Mouse (Mus musculus) lung, postnatal 0 days (tissue): ENCODE results near the gene Med20. TPM values are rescaled to one million over a fixed set of nuclear protein-coding genes. Genes with fewer than 3 reads are reported as not detected.

ENCODE experiments used
- ATAC-seq: fragments of 200-750 bp; cut with Nextera tagmentation; 2 replicates; pipeline ENCODE4 v1.8.0; 2017; ENCODE audit warnings: moderate library complexity
- DNase-seq: peaks from one replicate; pipeline ENCODE4 v3.0.0-alpha.2; 2016; ENCODE audit warnings: low spot score
- H3K27ac ChIP-seq: fragments of 300-500 bp; sonication (generic); 2 replicates; pipeline ENCODE4 v1.5.1; 2014; ENCODE audit warnings: antibody characterized with exemption, mild to moderate bottlenecking, low read length, mixed read lengths
- H3K27me3 ChIP-seq: fragments of 300-500 bp; sonication (generic); replicated peaks from 2 replicates; pipeline ENCODE4 v1.6.1; 2014; ENCODE audit warnings: low read length, mixed read lengths; ENCODE audit not compliant: insufficient read depth
- H3K36me3 ChIP-seq: fragments of 300-500 bp; sonication (generic); 2 replicates; pipeline ENCODE4 v1.6.1; 2014; ENCODE audit warnings: low read length, mixed read lengths; ENCODE audit not compliant: insufficient read depth
- H3K4me1 ChIP-seq: fragments of 300-500 bp; sonication (generic); 2 replicates; pipeline ENCODE4 v1.6.1; 2014; ENCODE audit warnings: antibody characterized with exemption, low read depth, low read length, mixed read lengths; ENCODE audit not compliant: insufficient read depth
- H3K4me2 ChIP-seq: fragments of 300-500 bp; sonication (generic); replicated peaks from 2 replicates; pipeline ENCODE4 v1.6.1; 2014; ENCODE audit warnings: low read depth, mild to moderate bottlenecking, low read length, moderate library complexity, mixed read lengths
- H3K4me3 ChIP-seq: fragments of 300-500 bp; sonication (generic); 2 replicates; pipeline ENCODE4 v1.5.1; 2014; ENCODE audit warnings: low read depth, low read length
- H3K9ac ChIP-seq: fragments of 300-500 bp; sonication (generic); replicated peaks from 2 replicates; pipeline ENCODE4 v1.6.1; 2014; ENCODE audit warnings: low read depth, mild to moderate bottlenecking
- H3K9me3 ChIP-seq: fragments of 300-500 bp; sonication (generic); 2 replicates; pipeline ENCODE4 v1.6.1; 2016; ENCODE audit warnings: low read length, mixed read lengths
- CTCF ChIP-seq: IDR thresholded peaks from 2 replicates; pipeline ENCODE4 v1.5.1; 2016; ENCODE audit warnings: antibody characterized with exemption, mild to moderate bottlenecking
- EP300 ChIP-seq: IDR thresholded peaks from 2 replicates; pipeline ENCODE4 v1.6.1; 2016; ENCODE audit warnings: antibody characterized with exemption, mild to moderate bottlenecking, control low read depth
- WGBS: fragments of 180-500 bp; shearing (Covaris S2); extraction: QIAGEN DNeasy Blood & Tissue Kit; methylation state at CpG from one replicate; pipeline ENCODE4 v1.1.7; 2014; 5-methylcytosine and 5-hydroxymethylcytosine counted together
- polyA plus RNA-seq: library from polyadenylated mRNA; unstranded; fragments of >200 nt; fragmentation: Nextera tagmentation; extraction: Ambion mirVana; gene quantifications from 2 replicates; pipeline ENCODE4 v1.2.1, GENCODE M21; 2015

The Med20 gene
- polyA plus RNA-seq, 1 experiment from 2014 or later = 31.6 TPM

- Histone ChIP-seq H3K4me1 (peaks cover 6% of the 10 kb centered on the region), H3K9ac (no peak overlapping the region), H3K9me3 (no peaks in the 10 kb centered on the region), H3K27ac (no peak overlapping the region), H3K36me3 (peaks cover 13% of the 10 kb centered on the region), H3K27me3 (no peaks in the 10 kb centered on the region), H3K4me2 (no peak overlapping the region), H3K4me3 (no peak overlapping the region)
- DNase-seq (no peak), ATAC-seq (no peak)
- TF ChIP-seq EP300 (no peak), CTCF (no peak)
- WGBS = 74% methylated on average over 5 of the region's 5 CpGs
Observed at GRCm38 (mm10) chr17:47626031-47626430, 14.6 kb downstream of the Med20 start.

- Histone ChIP-seq H3K4me1 (peaks cover 6% of the 10 kb centered on the region), H3K9me3 (no peaks in the 10 kb centered on the region), H3K4me2 (peak overlapping the region; percentile 98; the same call in 1 of the 2 replicates), H3K27me3 (no peaks in the 10 kb centered on the region), H3K36me3 (peaks cover 10% of the 10 kb centered on the region), H3K9ac (no peak overlapping the region), H3K27ac (no peak overlapping the region), H3K4me3 (no peak overlapping the region)
- no peak for DNase-seq
- TF ChIP-seq CTCF (peak; percentile 37), EP300 (no peak)
- 83% methylated on average over 2 of the region's 2 CpGs for WGBS
- ATAC-seq = no peak
Observed at GRCm38 (mm10) chr17:47627791-47628190, 16.4 kb downstream of the Med20 start.

GRCm38 (mm10) chr17:47628851-47629676 lies 17.7 kb downstream of the Med20 start:
- peak; percentile 96 for ATAC-seq
- H3K36me3 ChIP-seq = no peaks in the 10 kb centered on the region; the same call in 1 of the 2 replicates
- peak; percentile 98 for DNase-seq
- under 1% methylated on average over 55 of the region's 63 CpGs for WGBS
- peak overlapping the region; percentile 98 for H3K4me2 ChIP-seq
- peak overlapping the region; percentile 90 for H3K27ac ChIP-seq
- TF ChIP-seq CTCF = no peak
- TF ChIP-seq EP300 = no peak
- peak overlapping the region; percentile 87 for H3K4me3 ChIP-seq
- H3K4me1 ChIP-seq = peaks cover 6% of the 10 kb centered on the region
- H3K9ac ChIP-seq = peak overlapping the region; percentile 54
- no peaks in the 10 kb centered on the region for H3K27me3 ChIP-seq
- H3K9me3 ChIP-seq = no peaks in the 10 kb centered on the region

- ATAC-seq (peak; percentile 60), DNase-seq (no peak)
- Histone ChIP-seq H3K4me3 (peak overlapping the region; percentile 87), H3K9ac (peak overlapping the region; percentile 54), H3K4me1 (peaks cover 6% of the 10 kb centered on the region), H3K9me3 (no peaks in the 10 kb centered on the region), H3K27ac (peak overlapping the region; percentile 77), H3K27me3 (no peaks in the 10 kb centered on the region), H3K4me2 (peak overlapping the region; percentile 98), H3K36me3 (no peaks in the 10 kb centered on the region; the same call in 1 of the 2 replicates)
- WGBS = 2% methylated on average over 56 of the region's 61 CpGs
- peak; percentile 14; the same call in 1 of the 2 replicates for TF ChIP-seq CTCF
- no peak for TF ChIP-seq EP300
Observed at GRCm38 (mm10) chr17:47629717-47630677, 18.6 kb downstream of the Med20 start.

- Histone ChIP-seq H3K4me3 (peak within 1 kb of the TSS; percentile 87), H3K9me3 (no peaks in the 10 kb centered on the region), H3K27ac (peak within 1 kb of the TSS; percentile 77), H3K36me3 (no peaks in the 10 kb centered on the region), H3K9ac (peak within 1 kb of the TSS; percentile 54), H3K4me2 (peak within 1 kb of the TSS; percentile 98), H3K27me3 (no peaks in the 10 kb centered on the region), H3K4me1 (peaks cover 6% of the 10 kb centered on the region)
- ATAC-seq = no peak
- TF ChIP-seq EP300 (no peak), CTCF (no peak)
- DNase-seq = no peak
- WGBS = 4% methylated on average over 3 of the region's 3 CpGs
Observed at GRCm38 (mm10) chr17:47630678-47631065, 19.3 kb downstream of the Med20 start, which contains the start of gene Usp49. Usp49 (plus strand) TSS chr17:47630690.
